Mouse (Mus musculus): ENCODE results near the gene Thap3.
"Not testable (repeated sequence)": the region's sequence is repeated elsewhere in the genome, so short reads cannot be mapped to it uniquely, and the experiment has no call there.

Gene Thap3

GRCm38 (mm10) chr4:151988342-151989109 is at the start of gene Thap3:
Thap3 (minus strand) TSS chr4:151988997.
- DNase-seq (ENCODE audit: low read depth, low spot score) = no peak

GRCm38 (mm10) chr4:152038225-152038984 is 49.6 kb upstream of the Thap3 start, which contains the start of gene Tas1r1:
Tas1r1 (minus strand) TSS chr4:152038568.
- no peak for DNase-seq (ENCODE audit: low read depth, low spot score)

GRCm38 (mm10) chr4:152036464-152036863 is 47.7 kb upstream of the Thap3 start:
- DNase-seq (ENCODE audit: low read depth, low spot score) = not testable (repeated sequence)

GRCm38 (mm10) chr4:152032922-152033321 is 44.1 kb upstream of the Thap3 start:
- DNase-seq (ENCODE audit: low read depth, low spot score) = no peak

GRCm38 (mm10) chr4:152029997-152030396 is 41.2 kb upstream of the Thap3 start:
- DNase-seq (ENCODE audit: low read depth, low spot score) = no peak

GRCm38 (mm10) chr4:152029087-152029486 is 40.3 kb upstream of the Thap3 start:
- no peak for DNase-seq (ENCODE audit: low read depth, low spot score)

GRCm38 (mm10) chr4:152028456-152028855 is 39.7 kb upstream of the Thap3 start:
- DNase-seq (ENCODE audit: low read depth, low spot score) = no peak

- DNase-seq (ENCODE audit: low read depth, low spot score) = peak; percentile 96
These were observed 38.7 kb upstream of the Thap3 start, which contains the start of gene Zbtb48 for GRCm38 (mm10) chr4:152027524-152027923. Zbtb48 (minus strand) TSS chr4:152027671.

- DNase-seq (ENCODE audit: low read depth, low spot score) = no peak
These were observed 38.1 kb upstream of the Thap3 start for GRCm38 (mm10) chr4:152026751-152027508.

GRCm38 (mm10) chr4:152024525-152024924 is 35.7 kb upstream of the Thap3 start:
- DNase-seq (ENCODE audit: low read depth, low spot score) = no peak

GRCm38 (mm10) chr4:152022506-152022905 is 33.7 kb upstream of the Thap3 start:
- no peak for DNase-seq (ENCODE audit: low read depth, low spot score)

- no peak for DNase-seq (ENCODE audit: low read depth, low spot score)
These were observed 32.8 kb upstream of the Thap3 start for GRCm38 (mm10) chr4:152021568-152022097.

- no peak for DNase-seq (ENCODE audit: low read depth, low spot score)
These were observed 31.2 kb upstream of the Thap3 start for GRCm38 (mm10) chr4:152020024-152020423.

GRCm38 (mm10) chr4:152019073-152019472 is 30.3 kb upstream of the Thap3 start:
- no peak for DNase-seq (ENCODE audit: low read depth, low spot score)

GRCm38 (mm10) chr4:152013036-152013813 is 24.4 kb upstream of the Thap3 start:
- DNase-seq (ENCODE audit: low read depth, low spot score) = no peak

- DNase-seq (ENCODE audit: low read depth, low spot score) = no peak
These were observed 23.3 kb upstream of the Thap3 start for GRCm38 (mm10) chr4:152012109-152012508.

- no peak for DNase-seq (ENCODE audit: low read depth, low spot score)
These were observed 22.5 kb upstream of the Thap3 start for GRCm38 (mm10) chr4:152011171-152011760.

- DNase-seq (ENCODE audit: low read depth, low spot score) = no peak
These were observed 21.9 kb upstream of the Thap3 start for GRCm38 (mm10) chr4:152010707-152011134.

GRCm38 (mm10) chr4:152010091-152010706 is 21.4 kb upstream of the Thap3 start:
- no peak for DNase-seq (ENCODE audit: low read depth, low spot score)

All from retina, postnatal 7 days (tissue).